Mouse (Mus musculus): ENCODE results near the gene Gm20388. TPM values are rescaled to one million over a fixed set of nuclear protein-coding genes. Genes with fewer than 3 reads are reported as not detected.

Gm20388 gene
- polyA plus RNA-seq, 1 experiment from 2014 or later = 5.3 TPM

GRCm38 (mm10) chr8:120809050-120809449, 898.4 kb downstream of the Gm20388 start:
- H3K27me3 ChIP-seq (replicated peaks; ENCODE audit: control insufficient read depth, insufficient read depth, low read length) = 0 out of 2 replicates have a peak, but pooled peaks cover 4% of the 10 kb centered on the region
- H3K4me1 ChIP-seq (replicated peaks; ENCODE audit: control insufficient read depth, insufficient read depth, low read length) = 0 out of 2 replicates have a peak, but pooled peaks cover 5% of the 10 kb centered on the region
- H3K4me3 ChIP-seq (ENCODE audit: low read depth, low read length) = no peak overlapping the region
- no peaks in the 10 kb centered on the region for H3K36me3 ChIP-seq (ENCODE audit: control insufficient read depth, insufficient read depth, low read length)
- H3K4me2 ChIP-seq = no peak overlapping the region
- 59% methylated on average over 7 of the region's 7 CpGs for whole genome bisulfite sequencing
- no peaks in the 10 kb centered on the region for H3K9me3 ChIP-seq (ENCODE audit: control insufficient read depth, low read length)
- no peak overlapping the region for H3K9ac ChIP-seq (ENCODE audit: low read depth, low read length)
- ATAC-seq (replicated peaks; ENCODE audit: low FRiP score) (no peak), DNase-seq (ENCODE audit: low spot score) (no peak)
- H3K27ac ChIP-seq (ENCODE audit: low read depth, low read length) = no peak overlapping the region

- no peak for ATAC-seq (replicated peaks; ENCODE audit: low FRiP score)
- no peaks in the 10 kb centered on the region for H3K9me3 ChIP-seq (ENCODE audit: control insufficient read depth, low read length)
- no peak overlapping the region for H3K27ac ChIP-seq (ENCODE audit: low read depth, low read length)
- WGBS = 59% methylated on average over 2 of the region's 2 CpGs
- H3K36me3 ChIP-seq (ENCODE audit: control insufficient read depth, insufficient read depth, low read length) = no peaks in the 10 kb centered on the region
- H3K9ac ChIP-seq (ENCODE audit: low read depth, low read length) = no peak overlapping the region
- H3K27me3 ChIP-seq (replicated peaks; ENCODE audit: control insufficient read depth, insufficient read depth, low read length) = 0 out of 2 replicates have a peak, but pooled peaks cover 2% of the 10 kb centered on the region
- no peak for DNase-seq (ENCODE audit: low spot score)
- 0 out of 2 replicates have a peak, but pooled peaks cover 3% of the 10 kb centered on the region for H3K4me1 ChIP-seq (replicated peaks; ENCODE audit: control insufficient read depth, insufficient read depth, low read length)
- no peak overlapping the region for H3K4me2 ChIP-seq
- H3K4me3 ChIP-seq (ENCODE audit: low read depth, low read length) = no peak overlapping the region
Observed at GRCm38 (mm10) chr8:120811953-120812352, 901.3 kb downstream of the Gm20388 start.

DNA sequence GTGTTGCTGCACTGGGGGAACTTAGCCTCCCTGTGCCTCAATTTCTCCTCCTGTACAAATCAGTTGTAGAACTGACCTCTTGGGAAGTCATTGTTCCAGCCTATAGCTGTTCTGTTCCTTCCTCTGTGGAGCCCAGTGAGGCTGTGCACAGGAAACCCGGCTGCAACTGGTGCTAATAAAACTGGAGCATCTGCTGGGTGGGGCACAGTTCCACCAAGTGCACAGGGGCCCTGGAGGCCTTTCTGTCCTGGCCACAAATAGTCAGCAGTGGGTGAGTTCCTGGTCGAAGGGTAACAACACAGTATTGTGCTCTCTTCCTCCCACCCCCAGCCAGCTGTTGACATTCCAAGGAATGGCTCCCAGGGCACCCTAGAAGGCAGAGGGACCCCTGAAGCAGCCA, 902.4 kb downstream of the Gm20388 start:
- DNase-seq (ENCODE audit: low spot score) (no peak), ATAC-seq (replicated peaks; ENCODE audit: low FRiP score) (no peak)
- 40% methylated on average over 2 of the region's 2 CpGs for WGBS
- no peaks in the 10 kb centered on the region for H3K27me3 ChIP-seq (replicated peaks; ENCODE audit: control insufficient read depth, insufficient read depth, low read length)
- no peak overlapping the region for H3K4me2 ChIP-seq
- H3K4me1 ChIP-seq (replicated peaks; ENCODE audit: control insufficient read depth, insufficient read depth, low read length) = no peaks in the 10 kb centered on the region
- H3K36me3 ChIP-seq (ENCODE audit: control insufficient read depth, insufficient read depth, low read length) = no peaks in the 10 kb centered on the region
- no peak overlapping the region for H3K27ac ChIP-seq (ENCODE audit: low read depth, low read length)
- no peak overlapping the region for H3K9ac ChIP-seq (ENCODE audit: low read depth, low read length)
- H3K4me3 ChIP-seq (ENCODE audit: low read depth, low read length) = no peak overlapping the region
- H3K9me3 ChIP-seq (ENCODE audit: control insufficient read depth, low read length) = no peaks in the 10 kb centered on the region

DNA sequence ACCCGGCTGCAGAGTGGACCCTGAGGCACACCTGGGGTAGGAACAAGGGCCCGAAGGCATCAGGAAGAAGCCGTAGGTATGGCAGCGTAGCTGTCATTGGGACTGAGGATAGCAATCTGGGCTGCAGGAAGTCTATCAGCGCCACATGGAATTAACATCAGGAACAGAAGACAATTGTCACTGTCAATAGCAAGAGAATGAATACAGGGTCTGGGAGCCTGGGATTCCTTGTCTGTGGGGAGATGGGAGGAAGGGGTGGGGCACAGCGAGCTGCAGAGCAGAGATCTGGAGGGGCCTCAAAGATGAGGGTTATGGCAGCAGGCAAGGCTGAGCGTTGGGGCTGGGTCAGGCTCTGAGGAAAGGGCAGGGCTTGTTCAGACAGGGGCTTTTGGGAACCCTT, 903.2 kb downstream of the Gm20388 start:
- no peak for DNase-seq (ENCODE audit: low spot score)
- Histone ChIP-seq H3K4me3 (ENCODE audit: low read depth, low read length) (no peak overlapping the region), H3K36me3 (ENCODE audit: control insufficient read depth, insufficient read depth, low read length) (no peaks in the 10 kb centered on the region), H3K27ac (ENCODE audit: low read depth, low read length) (no peak overlapping the region), H3K9me3 (ENCODE audit: control insufficient read depth, low read length) (no peaks in the 10 kb centered on the region), H3K27me3 (replicated peaks; ENCODE audit: control insufficient read depth, insufficient read depth, low read length) (no peaks in the 10 kb centered on the region), H3K4me2 (no peak overlapping the region), H3K4me1 (replicated peaks; ENCODE audit: control insufficient read depth, insufficient read depth, low read length) (no peaks in the 10 kb centered on the region), H3K9ac (ENCODE audit: low read depth, low read length) (no peak overlapping the region)
- no peak for ATAC-seq (replicated peaks; ENCODE audit: low FRiP score)
- 68% methylated on average over 7 of the region's 7 CpGs for whole genome bisulfite sequencing

- H3K27ac ChIP-seq (ENCODE audit: low read depth, low read length) = no peak overlapping the region
- no peaks in the 10 kb centered on the region for H3K9me3 ChIP-seq (ENCODE audit: control insufficient read depth, low read length)
- no peaks in the 10 kb centered on the region for H3K36me3 ChIP-seq (ENCODE audit: control insufficient read depth, insufficient read depth, low read length)
- H3K4me1 ChIP-seq (replicated peaks; ENCODE audit: control insufficient read depth, insufficient read depth, low read length) = peaks cover 5% of the 10 kb centered on the region; the same call in 1 of the 2 replicates
- no peaks in the 10 kb centered on the region for H3K27me3 ChIP-seq (replicated peaks; ENCODE audit: control insufficient read depth, insufficient read depth, low read length)
- H3K9ac ChIP-seq (ENCODE audit: low read depth, low read length) = no peak overlapping the region
- 64% methylated on average over 5 of the region's 5 CpGs for WGBS
- H3K4me2 ChIP-seq = no peak overlapping the region
- ATAC-seq (replicated peaks; ENCODE audit: low FRiP score) (no peak), DNase-seq (ENCODE audit: low spot score) (no peak)
- no peak overlapping the region for H3K4me3 ChIP-seq (ENCODE audit: low read depth, low read length)
Observed at GRCm38 (mm10) chr8:120816371-120816770, 905.7 kb downstream of the Gm20388 start.

DNA sequence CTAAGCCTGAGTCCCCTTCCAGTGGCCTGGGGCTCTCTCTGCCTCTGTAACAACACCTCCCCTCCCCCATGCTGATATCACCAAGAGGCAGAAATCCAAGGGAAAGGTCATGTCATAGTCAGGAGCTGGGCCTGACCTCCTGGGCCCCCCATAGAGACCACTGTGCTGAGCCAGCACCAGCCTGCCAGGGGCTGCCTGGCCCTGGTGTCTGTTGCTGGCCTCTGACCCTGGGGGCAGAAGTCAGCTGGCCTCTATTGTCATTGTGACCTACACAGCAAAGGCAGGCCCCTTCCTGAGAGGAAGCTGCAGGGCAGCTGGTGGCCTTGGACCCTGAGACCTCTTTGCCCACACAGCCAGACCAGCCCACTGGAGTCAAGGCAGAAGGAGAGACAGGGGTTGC, 909.3 kb downstream of the Gm20388 start:
- ATAC-seq (replicated peaks; ENCODE audit: low FRiP score) (no peak), DNase-seq (ENCODE audit: low spot score) (no peak)
- H3K9ac ChIP-seq (ENCODE audit: low read depth, low read length) = no peak overlapping the region
- H3K27me3 ChIP-seq (replicated peaks; ENCODE audit: control insufficient read depth, insufficient read depth, low read length) = no peaks in the 10 kb centered on the region
- peaks cover 5% of the 10 kb centered on the region; the same call in 1 of the 2 replicates for H3K4me1 ChIP-seq (replicated peaks; ENCODE audit: control insufficient read depth, insufficient read depth, low read length)
- no peaks in the 10 kb centered on the region for H3K36me3 ChIP-seq (ENCODE audit: control insufficient read depth, insufficient read depth, low read length)
- H3K9me3 ChIP-seq (ENCODE audit: control insufficient read depth, low read length) = no peaks in the 10 kb centered on the region
- no peak overlapping the region for H3K4me3 ChIP-seq (ENCODE audit: low read depth, low read length)
- no peak overlapping the region for H3K4me2 ChIP-seq
- no peak overlapping the region for H3K27ac ChIP-seq (ENCODE audit: low read depth, low read length)

DNA sequence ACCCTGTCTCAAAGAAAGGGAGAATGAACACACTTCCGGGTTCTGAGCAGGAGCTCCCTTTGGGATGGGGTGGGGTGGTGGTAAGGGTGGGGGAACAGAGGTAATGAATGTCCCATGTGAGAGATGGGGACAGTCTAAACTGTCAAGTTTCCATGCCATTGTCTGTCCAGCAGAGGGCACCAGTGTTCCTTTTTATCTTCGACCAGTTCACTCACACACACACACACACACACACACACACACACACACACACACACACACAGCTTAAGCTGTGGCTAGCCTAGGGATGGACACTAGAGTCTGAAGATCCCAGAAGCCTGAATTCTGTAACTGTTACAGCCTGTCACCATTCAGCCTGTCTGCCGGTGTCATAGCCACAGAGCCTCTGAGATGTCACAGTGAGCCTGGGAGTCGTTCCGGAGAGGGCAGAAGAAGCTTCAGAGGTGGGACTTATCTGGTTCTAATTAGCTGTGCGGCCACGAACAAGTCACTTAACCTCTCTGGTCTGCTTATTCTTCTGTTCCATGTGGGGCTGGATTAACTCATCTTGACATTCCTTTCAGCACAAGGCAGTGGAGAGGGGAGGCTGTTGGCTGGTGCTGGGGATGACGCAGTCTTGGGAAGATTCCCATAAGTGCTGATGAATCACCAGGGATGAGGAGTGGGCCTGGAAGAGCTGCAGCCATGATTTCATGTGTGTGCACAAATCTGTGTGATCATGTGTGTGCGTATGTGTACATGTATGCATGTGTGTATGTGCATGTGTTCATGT, 910.9 kb downstream of the Gm20388 start:
- no peak overlapping the region for H3K4me3 ChIP-seq (ENCODE audit: low read depth, low read length)
- ATAC-seq (replicated peaks; ENCODE audit: low FRiP score) = no peak
- H3K4me2 ChIP-seq = no peak overlapping the region
- H3K27me3 ChIP-seq (replicated peaks; ENCODE audit: control insufficient read depth, insufficient read depth, low read length) = no peaks in the 10 kb centered on the region
- 30% methylated on average over 9 of the region's 9 CpGs for WGBS
- no peaks in the 10 kb centered on the region for H3K36me3 ChIP-seq (ENCODE audit: control insufficient read depth, insufficient read depth, low read length)
- peaks cover 5% of the 10 kb centered on the region; the same call in 1 of the 2 replicates for H3K4me1 ChIP-seq (replicated peaks; ENCODE audit: control insufficient read depth, insufficient read depth, low read length)
- no peak overlapping the region for H3K9ac ChIP-seq (ENCODE audit: low read depth, low read length)
- H3K27ac ChIP-seq (ENCODE audit: low read depth, low read length) = no peak overlapping the region
- H3K9me3 ChIP-seq (ENCODE audit: control insufficient read depth, low read length) = no peaks in the 10 kb centered on the region
- DNase-seq (ENCODE audit: low spot score) = no peak

DNA sequence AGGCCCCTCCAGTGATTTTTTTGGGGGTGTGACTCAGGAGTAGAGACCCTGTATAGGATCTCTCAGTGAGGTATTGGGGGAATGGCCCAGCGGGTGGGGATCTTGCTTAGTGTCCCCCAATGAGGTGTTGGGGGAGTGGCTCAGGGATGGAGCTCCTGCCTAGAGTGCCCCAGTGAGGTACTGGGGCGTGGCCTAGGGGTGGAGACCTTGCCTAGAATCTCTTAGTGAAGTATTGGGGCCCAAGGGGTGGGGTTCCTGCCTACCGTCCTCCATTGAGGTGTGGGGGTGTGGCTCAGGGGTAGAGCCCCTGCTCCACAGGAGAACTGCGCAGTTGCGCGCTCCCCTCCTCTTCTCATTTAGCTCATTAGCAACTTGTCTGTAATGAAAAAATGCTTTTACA, 912.7 kb downstream of the Gm20388 start:
- no peak for ATAC-seq (replicated peaks; ENCODE audit: low FRiP score)
- Histone ChIP-seq H3K4me2 (no peak overlapping the region), H3K9ac (ENCODE audit: low read depth, low read length) (no peak overlapping the region), H3K27ac (ENCODE audit: low read depth, low read length) (no peak overlapping the region), H3K9me3 (ENCODE audit: control insufficient read depth, low read length) (no peaks in the 10 kb centered on the region), H3K4me1 (replicated peaks; ENCODE audit: control insufficient read depth, insufficient read depth, low read length) (peaks cover 5% of the 10 kb centered on the region; the same call in 1 of the 2 replicates), H3K27me3 (replicated peaks; ENCODE audit: control insufficient read depth, insufficient read depth, low read length) (no peaks in the 10 kb centered on the region), H3K36me3 (ENCODE audit: control insufficient read depth, insufficient read depth, low read length) (no peaks in the 10 kb centered on the region), H3K4me3 (ENCODE audit: low read depth, low read length) (no peak overlapping the region)
- DNase-seq (ENCODE audit: low spot score) = no peak
- WGBS = 63% methylated on average over 6 of the region's 6 CpGs

- Histone ChIP-seq H3K27ac (ENCODE audit: low read depth, low read length) (no peak overlapping the region), H3K27me3 (replicated peaks; ENCODE audit: control insufficient read depth, insufficient read depth, low read length) (no peaks in the 10 kb centered on the region), H3K4me1 (replicated peaks; ENCODE audit: control insufficient read depth, insufficient read depth, low read length) (peaks cover 5% of the 10 kb centered on the region; the same call in 1 of the 2 replicates), H3K36me3 (ENCODE audit: control insufficient read depth, insufficient read depth, low read length) (no peaks in the 10 kb centered on the region), H3K4me3 (ENCODE audit: low read depth, low read length) (no peak overlapping the region), H3K4me2 (no peak overlapping the region), H3K9me3 (ENCODE audit: control insufficient read depth, low read length) (no peaks in the 10 kb centered on the region), H3K9ac (ENCODE audit: low read depth, low read length) (no peak overlapping the region)
- 57% methylated on average over 8 of the region's 8 CpGs for WGBS
- ATAC-seq (replicated peaks; ENCODE audit: low FRiP score) (no peak), DNase-seq (ENCODE audit: low spot score) (no peak)
Observed at GRCm38 (mm10) chr8:120823887-120824286, 913.2 kb downstream of the Gm20388 start.
